Mouse (Mus musculus): ENCODE measurements at regions not wholly inside any gene's neighbourhood (a gene's known extent, or its start where the extent isn't known, plus 50 kb on each side); places are given as distances from the start of the nearest gene placed in this dataset.

DNA sequence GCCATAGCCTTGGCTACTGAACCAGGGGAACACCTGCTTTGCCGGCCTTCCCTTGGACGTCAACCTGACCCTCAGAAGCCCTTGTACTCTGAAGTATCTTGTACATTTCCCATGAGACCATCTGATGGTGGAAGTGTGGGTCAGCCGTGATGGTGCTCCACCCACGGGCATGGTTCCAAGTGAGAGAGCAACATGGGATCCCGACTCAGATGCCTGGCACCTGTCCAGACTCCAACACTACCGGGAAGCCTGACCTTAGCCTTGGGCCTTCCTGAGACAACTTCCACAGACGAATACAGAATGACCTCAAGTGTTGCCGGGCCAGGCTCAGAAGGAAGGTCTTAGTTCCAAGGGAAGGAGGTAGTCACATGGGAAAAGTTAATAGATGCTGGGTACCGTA lies 181.0 kb upstream of the Gli2 start:
- TF ChIP-seq MAFK (IDR thresholded peaks at IDR 0.05; ENCODE audit: insufficient read depth, low read depth, low read length) (no peak), ZNF384 (IDR thresholded peaks at IDR 0.05; ENCODE audit: low read depth, low read length) (no peak)
